Mouse (Mus musculus) lung, adult 18-20 months (tissue): ENCODE data around the gene Srm.

Experiments
- DNase-seq, 2 experiments: peaks; one replicate each; pipeline ENCODE4 v3.0.0; 2022; ENCODE audit warnings: mixed read lengths in 2 of 2

Gene Srm

GRCm38 (mm10) chr4:148591171-148591630 lies at the start of gene Srm:
Gene Srm, plus strand, starts transcription at chr4:148591503.
- DNase-seq: peak; percentile 98 to 99

DNA sequence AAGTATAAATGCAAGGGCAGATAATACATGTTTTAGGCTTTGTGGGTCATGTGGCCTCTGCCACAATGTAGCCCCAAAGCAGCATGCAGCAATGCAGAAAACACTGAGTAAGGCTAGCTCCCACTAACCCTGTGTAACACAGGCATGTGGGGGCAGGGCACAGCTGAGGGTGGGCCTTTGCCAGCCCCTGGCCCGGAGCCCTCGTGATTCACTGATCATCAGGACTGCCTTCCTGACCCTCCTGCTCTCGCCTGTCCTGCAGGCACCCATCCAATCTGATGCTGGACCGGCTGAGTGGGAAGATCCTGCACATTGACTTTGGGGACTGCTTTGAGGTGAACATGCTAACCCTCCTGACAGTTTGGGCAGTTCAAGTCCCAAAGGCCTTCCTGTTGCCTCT lies 42.2 kb upstream of the Srm start:
- no peak for DNase-seq

GRCm38 (mm10) chr4:148557766-148558165 lies 33.5 kb upstream of the Srm start:
- DNase-seq: no peak

DNA sequence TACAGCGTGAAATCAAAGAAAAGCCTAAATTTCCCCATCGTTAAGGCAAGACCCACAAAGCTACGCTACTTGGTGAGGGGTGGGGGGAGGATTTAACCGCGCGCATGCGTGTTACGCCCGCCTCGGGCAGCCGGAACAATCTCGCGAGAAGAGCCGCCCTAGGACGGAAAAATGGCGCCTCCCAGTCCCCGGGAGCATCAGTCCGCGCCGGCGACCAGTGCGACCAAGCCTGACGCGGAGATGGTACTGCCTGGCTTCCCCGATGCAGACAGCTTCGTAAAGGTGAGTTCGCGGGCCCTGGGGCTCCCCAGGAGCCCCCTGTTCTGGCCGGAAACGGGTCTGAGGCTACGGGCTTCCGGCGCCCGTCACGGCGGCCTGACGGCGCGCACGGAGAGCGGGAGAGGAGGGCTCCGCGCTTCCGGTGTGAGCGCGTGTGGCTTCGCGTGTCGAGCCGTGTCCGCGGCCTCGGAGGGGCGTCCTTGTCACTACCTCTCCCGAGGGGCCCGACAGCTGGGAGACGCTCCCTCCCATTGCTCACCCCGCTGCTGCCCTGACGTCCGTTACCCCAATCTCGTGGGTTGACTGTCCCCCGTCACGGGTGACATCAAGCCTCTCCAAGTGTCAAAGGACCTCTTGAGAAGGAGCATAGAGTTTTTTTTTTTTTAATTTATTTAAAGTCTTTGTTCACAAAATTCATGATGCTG lies 32.9 kb upstream of the Srm start, which contains the start of gene Exosc10:
Gene Exosc10 (plus strand): TSS at position 133 of the 704 bp plus-strand sequence.
- DNase-seq: peak; percentile 85

GRCm38 (mm10) chr4:148562676-148563075 lies 28.6 kb upstream of the Srm start:
- no peak for DNase-seq

DNA sequence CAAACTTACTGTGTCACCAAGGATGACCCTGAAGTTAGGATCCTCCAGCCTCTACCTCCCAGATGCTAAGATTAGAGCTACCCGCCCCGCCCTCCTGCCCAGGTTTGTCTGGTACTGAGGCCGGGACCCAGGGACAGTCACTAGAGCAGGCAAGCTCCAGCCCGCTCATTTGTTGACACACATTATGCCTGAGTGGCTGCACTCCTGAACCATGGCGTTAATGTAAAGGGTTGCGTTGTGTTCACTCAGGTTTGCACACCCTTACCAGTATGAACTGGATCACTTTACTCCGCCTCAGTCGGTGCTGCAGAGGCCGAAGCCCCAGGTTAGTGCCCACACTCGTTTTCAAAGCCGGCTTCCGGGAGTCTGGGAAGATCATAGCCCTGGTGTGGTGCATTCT lies 27.7 kb upstream of the Srm start:
- DNase-seq: no peak

DNA sequence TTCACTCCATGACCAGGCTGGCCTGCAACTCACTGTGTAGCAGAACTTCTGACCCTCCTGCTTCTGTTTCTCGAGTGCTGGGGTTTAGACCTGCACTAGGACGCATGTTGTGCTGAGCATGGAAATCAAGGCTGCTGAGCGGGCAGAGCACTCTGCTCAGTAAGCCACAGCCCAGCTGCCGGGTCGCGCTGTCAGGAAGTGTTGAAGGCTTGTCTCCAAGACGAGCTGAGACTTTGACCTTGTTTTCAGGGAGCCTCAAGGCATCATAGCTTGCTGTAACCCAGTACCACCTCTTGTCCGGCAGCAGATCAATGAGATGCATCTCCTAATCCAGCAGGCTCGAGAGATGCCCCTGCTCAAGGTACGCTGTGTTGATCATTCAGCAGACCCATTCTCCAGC lies 21.2 kb upstream of the Srm start:
- DNase-seq: no peak

DNA sequence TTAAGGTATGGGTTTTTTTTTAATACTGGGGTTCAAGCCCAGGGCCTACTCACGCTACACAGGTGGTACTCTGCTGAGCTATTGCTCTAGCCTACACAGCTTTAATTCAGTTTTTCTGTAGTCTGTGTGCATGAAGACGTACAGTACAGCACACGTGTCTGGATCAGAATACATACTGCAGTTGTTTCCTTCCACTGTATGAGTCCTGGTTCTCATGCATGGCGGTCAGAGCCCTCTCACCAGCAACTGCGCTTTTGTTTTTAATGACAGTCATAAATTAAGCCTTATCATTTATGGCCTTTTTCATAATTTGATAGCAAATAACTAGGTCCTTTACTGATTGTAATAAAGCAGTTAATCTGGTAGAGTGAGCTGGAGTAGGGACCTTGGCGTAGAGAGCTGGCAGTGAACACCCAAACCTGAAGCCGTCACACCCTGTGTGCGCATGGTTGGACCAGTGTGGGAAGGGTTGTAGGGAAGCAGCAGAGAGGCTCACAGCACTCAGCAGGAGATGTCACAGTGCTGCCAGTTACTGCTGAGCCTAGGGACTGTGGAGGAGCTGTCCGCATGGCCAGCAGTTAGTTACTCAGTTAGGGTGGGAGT lies 20.5 kb upstream of the Srm start:
- no peak for DNase-seq

- no peak for DNase-seq
Observed at GRCm38 (mm10) chr4:148573222-148573621, 18.1 kb upstream of the Srm start.

DNA sequence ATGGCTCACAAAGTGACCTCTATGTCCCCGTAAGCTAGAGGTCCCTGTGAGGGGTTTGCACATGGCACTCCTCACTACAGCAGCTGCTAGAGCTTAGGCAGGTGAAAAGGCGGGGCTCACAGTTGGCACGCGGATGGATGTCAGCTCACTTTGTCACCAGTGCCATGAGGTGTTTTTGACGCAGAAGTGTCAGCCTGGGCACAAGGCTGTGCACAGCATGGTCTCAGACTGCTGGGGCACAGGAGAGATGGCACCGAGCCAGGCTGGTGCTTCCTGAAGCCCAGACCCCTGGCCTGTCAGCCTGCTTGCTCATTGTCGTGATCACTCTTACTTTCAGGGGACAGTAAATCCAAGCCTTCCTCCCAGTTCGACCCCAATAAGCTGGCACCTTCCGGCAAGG lies 10.5 kb upstream of the Srm start:
- no peak for DNase-seq

GRCm38 (mm10) chr4:148581422-148581821 lies 9.9 kb upstream of the Srm start:
- no peak for DNase-seq

DNA sequence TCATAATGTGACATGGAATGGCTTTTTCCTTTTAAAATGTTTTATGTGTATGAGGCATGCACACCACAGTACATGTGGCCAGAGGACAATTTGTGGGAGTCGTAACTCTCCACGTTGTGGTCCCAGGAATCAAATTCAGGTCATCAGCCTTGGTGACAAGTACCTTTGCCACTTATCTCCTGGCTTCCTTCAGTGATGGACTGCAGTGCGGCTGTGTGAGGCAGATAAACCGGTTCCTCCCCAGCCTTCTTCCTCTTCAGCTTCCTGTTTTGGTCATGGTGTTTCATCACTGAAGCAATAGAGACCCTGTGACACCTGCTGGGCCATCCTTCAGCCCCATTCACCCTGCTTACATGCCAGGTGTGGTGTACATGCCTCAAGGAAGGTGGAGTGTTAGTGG lies 8.0 kb upstream of the Srm start:
- DNase-seq: no peak

GRCm38 (mm10) chr4:148586648-148587047 lies 4.7 kb upstream of the Srm start:
- DNase-seq: no peak

DNA sequence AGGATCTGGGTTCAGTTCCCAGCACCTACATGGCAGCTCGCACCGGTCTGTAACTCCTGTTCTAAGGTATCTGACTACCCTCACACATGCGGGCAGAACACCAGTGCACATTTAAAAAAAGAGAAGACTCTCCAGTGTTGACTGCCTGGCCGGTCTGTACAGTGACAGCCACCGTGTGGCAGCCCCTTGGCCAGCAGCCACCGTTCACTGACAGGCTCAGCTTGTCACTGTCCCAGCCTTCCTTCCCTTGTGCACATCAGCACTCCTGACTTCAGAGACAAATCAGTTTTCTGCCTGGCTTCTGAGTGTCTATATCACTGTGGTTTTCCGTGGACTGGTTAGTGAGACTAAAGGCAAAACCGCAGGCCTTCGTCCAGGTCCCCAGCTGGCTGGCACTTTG lies 2.5 kb upstream of the Srm start:
- DNase-seq: no peak

- DNase-seq: peak; percentile 57 to 80
Observed at GRCm38 (mm10) chr4:148589565-148589964, 1.7 kb upstream of the Srm start.

DNA sequence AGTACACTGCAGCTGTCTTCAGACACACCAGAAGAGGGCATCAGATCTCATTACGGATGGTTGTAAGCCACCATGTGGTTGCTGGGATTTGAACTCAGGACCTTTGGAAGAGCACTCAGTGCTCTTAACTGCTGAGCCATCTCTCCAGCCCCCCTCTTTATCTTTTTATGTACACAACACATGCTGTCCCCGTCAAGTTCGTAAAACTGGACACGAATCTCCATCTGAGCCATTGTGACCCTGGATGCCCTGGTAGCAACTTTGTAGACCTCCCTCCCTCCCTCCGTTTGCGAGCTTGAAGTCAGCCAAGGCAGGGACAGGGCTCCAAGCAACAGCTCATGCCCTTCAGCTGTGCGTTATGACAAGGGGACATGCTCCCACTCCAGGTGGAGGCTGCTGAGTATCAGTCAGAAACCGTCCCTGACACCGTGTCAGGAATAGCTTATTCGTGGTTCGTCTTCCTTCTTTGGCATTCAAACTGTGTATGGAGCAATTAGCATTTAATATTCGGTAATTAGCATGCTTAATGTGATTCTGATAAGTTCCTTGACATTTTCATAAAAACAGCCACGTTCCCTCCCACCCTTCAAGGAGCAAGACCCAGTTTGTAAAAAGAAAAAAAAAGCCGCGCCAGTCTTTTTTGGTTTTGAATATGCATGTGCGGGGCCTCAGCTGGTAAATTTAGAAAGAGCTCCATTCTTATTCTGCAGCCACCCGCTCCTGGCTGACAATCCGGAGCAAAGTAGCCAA lies 707 bp upstream of the Srm start:
- DNase-seq: no peak

GRCm38 (mm10) chr4:148591637-148592380 lies 506 bp downstream of the Srm start:
- DNase-seq: peak in 1 of 2 experiments; percentile 17

- DNase-seq: no peak
Observed at GRCm38 (mm10) chr4:148593996-148594395, 2.7 kb downstream of the Srm start.

- DNase-seq: no peak
Observed at GRCm38 (mm10) chr4:148595916-148596315, 4.6 kb downstream of the Srm start.

DNA sequence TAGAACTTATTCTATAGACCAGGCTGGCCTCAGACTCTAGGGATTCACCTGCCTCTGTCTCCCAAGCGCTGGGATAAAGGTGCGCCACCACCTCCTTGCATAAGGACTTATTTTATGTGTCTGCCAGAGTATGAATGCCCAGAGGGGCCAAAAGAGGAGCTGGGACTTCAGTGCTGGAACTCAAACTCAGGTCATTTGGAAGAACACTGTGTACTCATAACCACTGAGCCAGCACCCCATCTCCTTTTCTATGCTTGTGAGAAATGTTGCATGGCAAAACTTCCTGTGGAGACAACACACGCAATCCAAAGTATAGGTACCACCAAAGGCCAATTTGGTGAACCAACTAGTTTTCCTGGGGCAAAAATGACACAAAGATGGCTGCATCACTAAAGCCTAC lies 5.4 kb downstream of the Srm start:
- DNase-seq: no peak

DNA sequence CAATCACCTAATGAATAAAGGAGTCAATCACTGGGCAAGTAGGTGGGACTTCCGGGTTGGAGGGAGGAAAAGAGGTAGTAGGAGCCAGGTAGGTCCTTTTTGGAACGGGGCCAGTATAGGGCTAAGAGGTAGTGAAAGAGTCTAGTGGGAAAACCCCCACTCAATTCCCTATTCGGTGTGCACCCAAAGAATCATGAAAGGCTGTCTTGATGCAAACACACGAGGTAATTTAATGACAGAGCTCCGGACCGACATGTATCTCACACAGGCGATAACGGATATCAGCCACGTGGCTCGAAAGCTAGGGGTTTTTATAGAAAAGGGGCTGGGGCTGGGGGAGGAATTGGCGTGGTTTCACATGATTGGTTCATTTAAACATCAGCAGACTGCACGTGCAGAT lies 7.5 kb downstream of the Srm start:
- DNase-seq: no peak

GRCm38 (mm10) chr4:148600316-148600715 lies 9.0 kb downstream of the Srm start:
- DNase-seq: no peak

DNA sequence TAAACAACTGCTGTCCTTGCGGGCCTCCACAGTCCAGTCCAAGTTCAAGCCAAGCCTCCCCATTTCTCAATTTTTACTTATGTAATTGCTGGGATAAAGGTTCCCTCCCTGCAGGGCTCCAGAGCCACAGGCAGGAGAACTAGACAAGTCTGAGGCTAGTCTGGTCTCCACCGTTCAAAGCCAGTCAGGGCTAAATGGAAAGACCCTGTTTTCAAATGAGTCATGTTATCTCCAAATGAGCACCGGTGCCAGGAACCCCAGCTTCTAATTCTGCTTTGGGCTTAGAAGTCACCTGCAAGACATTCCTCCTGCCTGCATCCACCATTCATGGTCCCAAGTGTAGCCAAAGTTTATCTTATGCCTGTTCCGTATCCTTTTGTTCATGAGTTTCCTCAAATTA lies 10.6 kb downstream of the Srm start:
- DNase-seq: no peak
